Mouse (Mus musculus) forebrain, embryonic 16.5 days (tissue): ENCODE data around the gene Prmt1. TPM values are rescaled to one million over a fixed set of nuclear protein-coding genes. Genes with fewer than 3 reads are reported as not detected.
"Not testable (repeated sequence)": the region's sequence is repeated elsewhere in the genome, so short reads cannot be mapped to it uniquely, and the experiment has no call there.

Source experiments
- ATAC-seq: fragments of 200-750 bp; cut with Nextera tagmentation; 2 replicates; pipeline ENCODE4 v1.8.0; 2017; ENCODE audit warnings: mild to moderate bottlenecking, moderate library complexity
- H3K27ac ChIP-seq: fragments of 300-500 bp; sonication (generic); 2 replicates; pipeline ENCODE4 v1.5.1; 2014; ENCODE audit warnings: low read length, control low read depth
- H3K27me3 ChIP-seq: fragments of 300-500 bp; sonication (generic); replicated peaks from 2 replicates; pipeline ENCODE4 v1.6.1; 2014; ENCODE audit warnings: low read length; ENCODE audit not compliant: control insufficient read depth, insufficient read depth
- H3K36me3 ChIP-seq: fragments of 300-500 bp; sonication (generic); 2 replicates; pipeline ENCODE4 v1.6.1; 2014; ENCODE audit not compliant: control insufficient read depth, insufficient read depth
- H3K4me1 ChIP-seq: fragments of 300-500 bp; sonication (generic); replicated peaks from 2 replicates; pipeline ENCODE4 v1.6.1; 2014; ENCODE audit warnings: low read length; ENCODE audit not compliant: control insufficient read depth, insufficient read depth
- H3K4me2 ChIP-seq: fragments of 300-500 bp; sonication (generic); 2 replicates; pipeline ENCODE4 v1.6.1; 2014; ENCODE audit warnings: mild to moderate bottlenecking, low read length, control low read depth
- H3K4me3 ChIP-seq: fragments of 300-500 bp; sonication (generic); replicated peaks from 2 replicates; pipeline ENCODE4 v1.5.1; 2014; ENCODE audit warnings: mild to moderate bottlenecking, low read length, control low read depth
- H3K9ac ChIP-seq: fragments of 300-500 bp; sonication (generic); replicated peaks from 2 replicates; pipeline ENCODE4 v1.6.1; 2014; ENCODE audit warnings: low read depth, low read length, control low read depth
- H3K9me3 ChIP-seq: fragments of 300-500 bp; sonication (generic); 2 replicates; pipeline ENCODE4 v1.6.1; 2016; ENCODE audit warnings: low read length; ENCODE audit not compliant: control insufficient read depth
- WGBS: fragments of 180-500 bp; shearing (Covaris S2); extraction: QIAGEN DNeasy Blood & Tissue Kit; methylation state at CpG from one replicate; pipeline ENCODE4 v1.1.7; 2014; 5-methylcytosine and 5-hydroxymethylcytosine counted together
- polyA plus RNA-seq: library from polyadenylated mRNA; unstranded; fragments of >200 nt; fragmentation: Nextera tagmentation; extraction: Ambion mirVana; gene quantifications from 2 replicates; pipeline ENCODE4 v1.2.1, GENCODE M21; 2015

The Prmt1 gene
- polyA plus RNA-seq, 1 experiment from 2014 or later, result 707 TPM

- no peak overlapping the region for H3K4me3 ChIP-seq
- H3K9ac ChIP-seq, result no peak overlapping the region
- no peak for ATAC-seq
- no peaks in the 10 kb centered on the region for H3K9me3 ChIP-seq
- H3K4me2 ChIP-seq, result no peak overlapping the region
- peaks cover 8% of the 10 kb centered on the region for H3K36me3 ChIP-seq
- WGBS, result 87% methylated on average over 15 of the region's 15 CpGs
- no peaks in the 10 kb centered on the region for H3K4me1 ChIP-seq
- peak overlapping the region; percentile 4; the same call in 1 of the 2 replicates for H3K27ac ChIP-seq
- no peaks in the 10 kb centered on the region for H3K27me3 ChIP-seq
Measured at GRCm38 (mm10) chr7:45024281-45025248, 38.2 kb upstream of the Prmt1 start.

GRCm38 (mm10) chr7:45023711-45024110, 37.3 kb upstream of the Prmt1 start:
- WGBS, result 79% methylated on average over 5 of the region's 5 CpGs
- not testable (repeated sequence) for H3K36me3 ChIP-seq, H3K9me3 ChIP-seq, H3K27me3 ChIP-seq, H3K9ac ChIP-seq, H3K4me1 ChIP-seq, H3K4me2 ChIP-seq, ATAC-seq, H3K4me3 ChIP-seq, H3K27ac ChIP-seq

- no peaks in the 10 kb centered on the region for H3K9me3 ChIP-seq
- no peaks in the 10 kb centered on the region for H3K36me3 ChIP-seq
- H3K4me3 ChIP-seq, result no peak overlapping the region
- 77% methylated on average over 9 of the region's 9 CpGs for WGBS
- H3K9ac ChIP-seq, result no peak overlapping the region
- H3K4me2 ChIP-seq, result no peak overlapping the region
- H3K4me1 ChIP-seq, result peaks cover 16% of the 10 kb centered on the region
- no peak for ATAC-seq
- H3K27me3 ChIP-seq, result 0 out of 2 replicates have a peak, but pooled peaks cover 6% of the 10 kb centered on the region
- H3K27ac ChIP-seq, result no peak overlapping the region
Measured at GRCm38 (mm10) chr7:45020225-45020624, 33.9 kb upstream of the Prmt1 start.

- no peak for ATAC-seq
- H3K4me3 ChIP-seq, result no peak overlapping the region
- H3K4me2 ChIP-seq, result no peak overlapping the region
- no peaks in the 10 kb centered on the region for H3K36me3 ChIP-seq
- H3K9ac ChIP-seq, result no peak overlapping the region
- peaks cover 27% of the 10 kb centered on the region for H3K4me1 ChIP-seq
- H3K9me3 ChIP-seq, result no peaks in the 10 kb centered on the region
- 47% methylated on average over 8 of the region's 8 CpGs for WGBS
- H3K27ac ChIP-seq, result no peak overlapping the region
- H3K27me3 ChIP-seq, result 0 out of 2 replicates have a peak, but pooled peaks cover 6% of the 10 kb centered on the region
Measured at GRCm38 (mm10) chr7:45019031-45019571, 32.7 kb upstream of the Prmt1 start.

DNA sequence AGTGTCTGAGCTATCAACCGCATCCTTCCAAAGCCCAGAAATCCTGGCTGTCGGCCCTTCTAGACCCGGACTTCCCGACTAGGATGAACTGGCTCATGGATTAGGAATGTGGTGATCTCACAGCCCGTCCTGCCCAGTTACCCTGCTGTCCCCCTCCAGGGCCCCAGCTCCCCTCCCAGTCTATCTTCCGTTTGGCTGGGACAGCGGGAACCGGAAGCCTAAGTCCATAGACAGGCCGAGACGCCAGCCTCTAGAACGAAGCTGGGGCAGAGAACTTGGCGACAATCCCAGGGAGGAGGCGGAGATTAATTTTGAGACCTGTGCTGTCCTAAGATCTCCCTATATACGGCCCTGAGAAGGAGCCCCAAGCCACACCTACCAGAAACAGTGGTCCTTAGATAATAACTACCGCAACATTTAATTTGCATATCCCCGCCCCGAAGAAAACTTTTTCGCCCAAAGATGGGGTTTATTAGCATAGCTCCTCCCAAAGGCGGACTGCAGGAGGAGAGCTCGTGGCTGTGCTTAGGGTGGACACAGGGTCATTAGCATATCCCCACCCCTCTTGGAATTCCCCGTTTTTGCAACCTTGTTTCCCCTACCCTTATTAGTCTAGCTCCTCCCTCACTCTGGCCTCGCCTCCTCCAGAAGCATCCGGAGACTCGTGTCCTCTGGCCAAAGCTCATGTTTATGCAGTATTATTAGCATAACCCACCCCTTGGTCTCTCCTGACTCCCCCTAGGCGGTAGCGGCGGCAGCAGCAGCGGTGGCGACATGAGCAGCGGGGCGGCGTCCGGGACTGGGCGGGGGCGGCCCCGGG, 31.1 kb upstream of the Prmt1 start, which contains the start of gene Rras:
TSS of gene Rras (plus strand) at position 720 of the 820 bp plus-strand sequence.
- no peaks in the 10 kb centered on the region for H3K9me3 ChIP-seq
- H3K36me3 ChIP-seq, result peaks cover 3% of the 10 kb centered on the region
- 0 out of 2 replicates have a peak, but pooled peaks cover 6% of the 10 kb centered on the region for H3K27me3 ChIP-seq
- peak within 1 kb of the TSS; percentile 79 for H3K27ac ChIP-seq
- peak within 1 kb of the TSS; percentile 74 for H3K4me2 ChIP-seq
- peak within 1 kb of the TSS; percentile 98 for H3K4me3 ChIP-seq
- WGBS, result under 1% methylated on average over 36 of the region's 36 CpGs
- peak; percentile 70 for ATAC-seq
- peaks cover 29% of the 10 kb centered on the region for H3K4me1 ChIP-seq
- H3K9ac ChIP-seq, result peak within 1 kb of the TSS; percentile 66

DNA sequence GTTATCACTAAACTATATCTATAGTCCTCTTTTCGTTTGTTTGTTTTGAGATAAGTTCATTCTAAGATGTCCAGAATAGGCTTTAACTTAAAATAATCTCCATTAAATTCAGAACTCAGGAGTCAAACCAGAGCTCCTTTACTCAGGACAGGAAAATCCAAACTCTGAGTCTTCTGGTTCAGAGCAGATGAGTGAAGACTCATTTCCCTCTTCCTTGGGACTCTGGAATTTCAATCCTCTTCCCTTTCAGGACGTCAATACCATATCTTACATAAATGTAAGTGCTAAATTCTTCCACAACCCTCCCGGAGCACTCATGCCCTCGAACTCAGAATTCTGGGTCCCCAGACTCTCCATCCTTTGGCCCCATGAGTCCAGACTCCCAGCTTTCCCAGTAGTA, 30.4 kb upstream of the Prmt1 start:
- Histone ChIP-seq H3K4me1 (peaks cover 29% of the 10 kb centered on the region), H3K27ac (peak overlapping the region; percentile 79), H3K9me3 (no peaks in the 10 kb centered on the region), H3K9ac (peak overlapping the region; percentile 45), H3K4me2 (peak overlapping the region; percentile 74), H3K27me3 (0 out of 2 replicates have a peak, but pooled peaks cover 6% of the 10 kb centered on the region), H3K4me3 (peak overlapping the region; percentile 98), H3K36me3 (peaks cover 10% of the 10 kb centered on the region)
- no peak for ATAC-seq
- WGBS, result 5% methylated on average over 4 of the region's 4 CpGs

DNA sequence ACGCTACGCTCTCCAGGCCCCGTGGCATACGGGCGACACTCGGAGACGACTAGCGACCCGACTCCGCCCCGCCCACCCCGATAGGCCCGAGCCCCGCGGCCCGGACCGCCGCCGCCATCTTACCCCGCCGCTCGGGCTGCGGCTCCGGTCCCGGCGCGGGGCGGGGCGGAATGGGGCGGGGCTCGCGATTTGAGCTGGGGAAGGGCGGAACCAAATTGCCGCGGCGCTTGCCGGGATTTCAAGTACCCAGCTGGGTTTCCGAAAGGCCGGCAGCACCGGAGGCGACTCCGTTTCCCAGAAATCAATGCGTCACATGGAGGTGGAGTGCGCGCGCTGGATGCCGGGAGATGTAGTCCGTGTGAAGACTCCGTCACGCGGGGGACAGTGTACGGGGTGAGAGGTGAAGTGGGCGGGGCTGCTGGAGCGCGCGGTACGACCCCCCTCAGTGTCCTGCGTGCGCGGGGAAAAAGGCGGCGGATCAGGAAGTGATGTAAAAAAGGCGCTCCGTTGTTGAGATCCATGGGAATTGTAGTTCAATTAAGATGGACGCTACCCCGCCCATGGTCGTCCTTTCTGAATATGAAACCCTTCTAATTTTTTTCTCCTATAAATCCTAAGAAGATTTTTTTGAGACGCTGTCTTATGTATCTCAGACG, 29.7 kb upstream of the Prmt1 start, which contains the start of gene Scaf1:
TSS of gene Scaf1 (minus strand) at position 407 of the 656 bp plus-strand sequence.
- peak within 1 kb of the TSS; percentile 98 for H3K4me3 ChIP-seq
- no peaks in the 10 kb centered on the region for H3K9me3 ChIP-seq
- WGBS, result under 1% methylated on average over 69 of the region's 69 CpGs
- H3K27me3 ChIP-seq, result 0 out of 2 replicates have a peak, but pooled peaks cover 6% of the 10 kb centered on the region
- peak within 1 kb of the TSS; percentile 79 for H3K27ac ChIP-seq
- peak within 1 kb of the TSS; percentile 96 for H3K9ac ChIP-seq
- peak; percentile 95 for ATAC-seq
- peaks cover 16% of the 10 kb centered on the region for H3K36me3 ChIP-seq
- H3K4me2 ChIP-seq, result peak within 1 kb of the TSS; percentile 90
- peaks cover 29% of the 10 kb centered on the region for H3K4me1 ChIP-seq

DNA sequence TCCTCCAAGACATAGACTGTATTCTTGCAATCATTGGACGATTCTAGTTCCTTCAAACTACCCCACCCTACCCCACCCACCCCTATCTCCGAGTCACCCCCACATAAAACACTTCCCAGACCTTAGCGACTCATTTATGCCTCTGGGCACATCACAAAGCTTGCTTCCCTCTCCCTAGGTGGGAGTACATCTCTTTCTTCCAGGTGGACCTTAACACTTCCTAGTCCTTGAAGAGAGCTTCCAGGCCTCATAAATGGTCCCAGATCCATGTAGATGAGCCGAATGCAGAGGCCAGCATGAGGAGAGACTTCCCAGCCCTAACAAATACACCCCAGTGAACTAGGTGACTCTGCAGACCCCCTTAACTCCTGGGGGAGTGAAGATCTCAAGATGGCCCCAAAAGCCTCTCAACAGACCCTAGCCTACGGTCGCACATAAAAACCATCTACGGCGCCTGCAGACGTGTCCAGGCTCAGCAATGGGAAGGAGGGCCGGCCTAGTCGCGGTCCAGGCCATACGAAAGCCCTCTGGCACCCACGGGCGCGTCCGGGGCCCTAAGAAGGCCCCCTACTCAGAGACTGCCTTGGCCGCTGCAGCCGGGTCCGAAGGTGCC, 29.1 kb upstream of the Prmt1 start:
- H3K9ac ChIP-seq, result peak overlapping the region; percentile 96
- 2% methylated on average over 20 of the region's 20 CpGs for WGBS
- H3K27ac ChIP-seq, result peak overlapping the region; percentile 79
- 0 out of 2 replicates have a peak, but pooled peaks cover 6% of the 10 kb centered on the region for H3K27me3 ChIP-seq
- peak overlapping the region; percentile 98 for H3K4me3 ChIP-seq
- peaks cover 29% of the 10 kb centered on the region for H3K4me1 ChIP-seq
- H3K4me2 ChIP-seq, result peak overlapping the region; percentile 90
- no peak for ATAC-seq
- H3K9me3 ChIP-seq, result no peaks in the 10 kb centered on the region
- H3K36me3 ChIP-seq, result peaks cover 16% of the 10 kb centered on the region
